Mouse (Mus musculus): ENCODE measurements around the gene Atg7. TPM values are rescaled to one million over a fixed set of nuclear protein-coding genes. Genes with fewer than 3 reads are reported as not detected.

The Atg7 gene
- polyA plus RNA-seq, 1 experiment: 16.0 TPM

GRCm38 (mm10) chr6:114726681-114727080 is 83.8 kb downstream of the Atg7 start:
- no peaks in the 10 kb centered on the region for H3K4me1 ChIP-seq (ENCODE audit: control insufficient read depth, insufficient read depth, insufficient read length, low read length)
- no peaks in the 10 kb centered on the region for H3K27me3 ChIP-seq (ENCODE audit: control insufficient read depth, insufficient read depth, low read length)
- no peak overlapping the region for H3K27ac ChIP-seq (ENCODE audit: insufficient read depth, low read depth, low read length)
- 0 out of 2 replicates have a peak, but pooled peaks cover 1% of the 10 kb centered on the region for H3K36me3 ChIP-seq (ENCODE audit: control insufficient read depth, insufficient read depth, low read length)
- H3K4me3 ChIP-seq (ENCODE audit: low read depth, low read length): no peak overlapping the region
- TF ChIP-seq POLR2A (IDR thresholded peaks at IDR 0.05; ENCODE audit: low read depth, low read length) (no peak), CTCF (IDR thresholded peaks at IDR 0.05; ENCODE audit: extremely low read depth, insufficient read length, insufficient replicate concordance, low read depth, low read length) (no peak)
- WGBS: 91% methylated on average over 11 of the region's 11 CpGs

- TF ChIP-seq POLR2A (IDR thresholded peaks at IDR 0.05; ENCODE audit: low read depth, low read length) (no peak), CTCF (IDR thresholded peaks at IDR 0.05; ENCODE audit: extremely low read depth, insufficient read length, insufficient replicate concordance, low read depth, low read length) (no peak)
- H3K4me3 ChIP-seq (ENCODE audit: low read depth, low read length): no peak overlapping the region
- no peaks in the 10 kb centered on the region for H3K27me3 ChIP-seq (ENCODE audit: control insufficient read depth, insufficient read depth, low read length)
- peaks cover 2% of the 10 kb centered on the region; the same call in 1 of the 2 replicates for H3K36me3 ChIP-seq (ENCODE audit: control insufficient read depth, insufficient read depth, low read length)
- no peaks in the 10 kb centered on the region for H3K4me1 ChIP-seq (ENCODE audit: control insufficient read depth, insufficient read depth, insufficient read length, low read length)
- no peak overlapping the region for H3K27ac ChIP-seq (ENCODE audit: insufficient read depth, low read depth, low read length)
- WGBS: 72% methylated on average over 5 of the region's 5 CpGs
Measured at GRCm38 (mm10) chr6:114733156-114733555, 90.3 kb downstream of the Atg7 start.

- Histone ChIP-seq H3K27ac (ENCODE audit: insufficient read depth, low read depth, low read length) (no peak overlapping the region), H3K36me3 (ENCODE audit: control insufficient read depth, insufficient read depth, low read length) (peaks cover 2% of the 10 kb centered on the region; the same call in 1 of the 2 replicates), H3K27me3 (ENCODE audit: control insufficient read depth, insufficient read depth, low read length) (no peaks in the 10 kb centered on the region), H3K4me1 (ENCODE audit: control insufficient read depth, insufficient read depth, insufficient read length, low read length) (no peaks in the 10 kb centered on the region), H3K4me3 (ENCODE audit: low read depth, low read length) (no peak overlapping the region)
- 79% methylated on average over 3 of the region's 3 CpGs for WGBS
- no peak for TF ChIP-seq CTCF (IDR thresholded peaks at IDR 0.05; ENCODE audit: extremely low read depth, insufficient read length, insufficient replicate concordance, low read depth, low read length)
- no peak for TF ChIP-seq POLR2A (IDR thresholded peaks at IDR 0.05; ENCODE audit: low read depth, low read length)
Measured at GRCm38 (mm10) chr6:114733681-114734080, 90.8 kb downstream of the Atg7 start.

GRCm38 (mm10) chr6:114735054-114735453 is 92.2 kb downstream of the Atg7 start:
- peaks cover 2% of the 10 kb centered on the region; the same call in 1 of the 2 replicates for H3K36me3 ChIP-seq (ENCODE audit: control insufficient read depth, insufficient read depth, low read length)

DNA sequence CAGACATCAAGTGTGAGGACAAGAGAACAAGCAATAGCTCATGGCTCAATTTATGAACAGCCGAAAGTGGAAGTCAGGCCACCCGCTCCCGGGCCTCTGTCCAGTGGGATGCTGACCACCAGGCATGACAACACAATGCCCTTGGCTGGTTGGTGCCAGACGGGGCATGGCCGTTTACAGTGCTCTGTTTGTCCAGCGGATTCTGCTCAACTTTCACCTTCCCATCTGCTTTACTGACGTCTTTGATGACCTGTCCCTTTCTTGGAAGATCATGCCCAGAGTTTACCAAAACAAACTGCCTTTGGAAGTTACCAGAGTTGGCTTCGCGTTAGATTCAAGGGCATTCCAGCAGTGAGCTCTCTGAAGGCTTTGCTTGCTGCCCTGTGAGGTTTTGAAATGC is 93.5 kb downstream of the Atg7 start:
- no peak overlapping the region for H3K4me3 ChIP-seq (ENCODE audit: low read depth, low read length)
- WGBS: 94% methylated on average over 9 of the region's 9 CpGs
- no peak overlapping the region for H3K27ac ChIP-seq (ENCODE audit: insufficient read depth, low read depth, low read length)
- no peaks in the 10 kb centered on the region for H3K27me3 ChIP-seq (ENCODE audit: control insufficient read depth, insufficient read depth, low read length)
- peaks cover 2% of the 10 kb centered on the region; the same call in 1 of the 2 replicates for H3K36me3 ChIP-seq (ENCODE audit: control insufficient read depth, insufficient read depth, low read length)
- H3K4me1 ChIP-seq (ENCODE audit: control insufficient read depth, insufficient read depth, insufficient read length, low read length): no peaks in the 10 kb centered on the region
- no peak for TF ChIP-seq POLR2A (IDR thresholded peaks at IDR 0.05; ENCODE audit: low read depth, low read length)

More at GRCm38 (mm10) chr6:114735054-114735453, 92.2 kb downstream of the Atg7 start:
- WGBS: 88% methylated on average over 3 of the region's 3 CpGs
- Histone ChIP-seq H3K4me1 (ENCODE audit: control insufficient read depth, insufficient read depth, insufficient read length, low read length) (no peaks in the 10 kb centered on the region), H3K27me3 (ENCODE audit: control insufficient read depth, insufficient read depth, low read length) (no peaks in the 10 kb centered on the region), H3K4me3 (ENCODE audit: low read depth, low read length) (no peak overlapping the region), H3K27ac (ENCODE audit: insufficient read depth, low read depth, low read length) (no peak overlapping the region)
- no peak for TF ChIP-seq POLR2A (IDR thresholded peaks at IDR 0.05; ENCODE audit: low read depth, low read length)
- no peak for TF ChIP-seq CTCF (IDR thresholded peaks at IDR 0.05; ENCODE audit: extremely low read depth, insufficient read length, insufficient replicate concordance, low read depth, low read length)

DNA sequence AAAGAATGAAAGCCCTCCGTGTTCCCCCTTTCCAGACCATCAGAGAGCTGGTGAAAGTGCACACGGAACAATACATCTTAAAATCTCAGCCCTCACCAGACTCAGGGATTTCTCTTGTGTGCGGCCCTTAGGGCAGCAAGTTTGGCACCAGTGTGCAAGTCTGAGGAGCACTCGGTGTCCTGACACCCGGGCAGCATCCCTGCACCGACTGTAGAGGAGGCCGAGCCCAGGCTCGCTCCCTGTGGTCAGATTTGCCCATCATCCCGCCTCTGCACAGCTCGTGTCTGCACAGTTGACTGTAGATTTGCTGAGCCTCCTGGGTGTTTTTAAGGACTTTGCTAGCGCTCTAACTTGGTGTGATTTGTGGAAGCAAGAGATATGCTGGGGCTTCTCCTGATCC is 94.3 kb downstream of the Atg7 start:
- H3K27me3 ChIP-seq (ENCODE audit: control insufficient read depth, insufficient read depth, low read length): no peaks in the 10 kb centered on the region
- TF ChIP-seq POLR2A (IDR thresholded peaks at IDR 0.05; ENCODE audit: low read depth, low read length) (no peak), CTCF (IDR thresholded peaks at IDR 0.05; ENCODE audit: extremely low read depth, insufficient read length, insufficient replicate concordance, low read depth, low read length) (no peak)
- H3K4me3 ChIP-seq (ENCODE audit: low read depth, low read length): no peak overlapping the region
- H3K4me1 ChIP-seq (ENCODE audit: control insufficient read depth, insufficient read depth, insufficient read length, low read length): no peaks in the 10 kb centered on the region
- no peak overlapping the region for H3K27ac ChIP-seq (ENCODE audit: insufficient read depth, low read depth, low read length)
- WGBS: 94% methylated on average over 11 of the region's 11 CpGs
- H3K36me3 ChIP-seq (ENCODE audit: control insufficient read depth, insufficient read depth, low read length): peaks cover 2% of the 10 kb centered on the region; the same call in 1 of the 2 replicates

- Histone ChIP-seq H3K27ac (ENCODE audit: insufficient read depth, low read depth, low read length) (no peak overlapping the region), H3K4me3 (ENCODE audit: low read depth, low read length) (no peak overlapping the region), H3K36me3 (ENCODE audit: control insufficient read depth, insufficient read depth, low read length) (peaks cover 2% of the 10 kb centered on the region; the same call in 1 of the 2 replicates), H3K4me1 (ENCODE audit: control insufficient read depth, insufficient read depth, insufficient read length, low read length) (no peaks in the 10 kb centered on the region), H3K27me3 (ENCODE audit: control insufficient read depth, insufficient read depth, low read length) (no peaks in the 10 kb centered on the region)
- no peak for TF ChIP-seq POLR2A (IDR thresholded peaks at IDR 0.05; ENCODE audit: low read depth, low read length)
- TF ChIP-seq CTCF (IDR thresholded peaks at IDR 0.05; ENCODE audit: extremely low read depth, insufficient read length, insufficient replicate concordance, low read depth, low read length): no peak
- WGBS: 42% methylated on average over 46 of the region's 46 CpGs
Measured at GRCm38 (mm10) chr6:114737931-114738759, 95.2 kb downstream of the Atg7 start.

Measured in small intestine, adult 2 months (tissue).